Mouse (Mus musculus): ENCODE data around the gene Abcd1.
"Not testable (repeated sequence)": the region's sequence is repeated elsewhere in the genome, so short reads cannot be mapped to it uniquely, and the experiment has no call there.

The Abcd1 gene

DNA sequence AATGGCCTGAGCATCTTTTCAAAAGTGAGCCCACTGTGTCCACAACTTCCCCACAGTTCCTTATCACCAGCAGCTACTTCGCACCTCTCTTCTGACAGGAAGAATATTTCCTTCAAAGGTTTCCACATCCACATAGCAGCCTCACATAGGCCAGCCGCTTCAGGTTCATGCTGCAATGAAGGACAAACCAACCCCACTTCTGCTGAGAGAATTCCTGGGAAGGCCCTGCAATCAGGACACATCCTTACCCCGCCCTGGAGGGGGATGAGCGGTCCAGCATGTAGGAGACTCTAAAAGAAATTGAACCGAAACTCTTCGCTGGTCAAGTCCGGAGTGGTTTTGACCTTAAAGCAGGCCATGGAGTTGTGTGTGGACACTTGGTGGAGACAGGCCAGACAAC, 23.4 kb downstream of the Abcd1 start:
- DNase-seq (ENCODE audit: extremely low spot score, low read depth, low spot score) = not testable (repeated sequence)

DNA sequence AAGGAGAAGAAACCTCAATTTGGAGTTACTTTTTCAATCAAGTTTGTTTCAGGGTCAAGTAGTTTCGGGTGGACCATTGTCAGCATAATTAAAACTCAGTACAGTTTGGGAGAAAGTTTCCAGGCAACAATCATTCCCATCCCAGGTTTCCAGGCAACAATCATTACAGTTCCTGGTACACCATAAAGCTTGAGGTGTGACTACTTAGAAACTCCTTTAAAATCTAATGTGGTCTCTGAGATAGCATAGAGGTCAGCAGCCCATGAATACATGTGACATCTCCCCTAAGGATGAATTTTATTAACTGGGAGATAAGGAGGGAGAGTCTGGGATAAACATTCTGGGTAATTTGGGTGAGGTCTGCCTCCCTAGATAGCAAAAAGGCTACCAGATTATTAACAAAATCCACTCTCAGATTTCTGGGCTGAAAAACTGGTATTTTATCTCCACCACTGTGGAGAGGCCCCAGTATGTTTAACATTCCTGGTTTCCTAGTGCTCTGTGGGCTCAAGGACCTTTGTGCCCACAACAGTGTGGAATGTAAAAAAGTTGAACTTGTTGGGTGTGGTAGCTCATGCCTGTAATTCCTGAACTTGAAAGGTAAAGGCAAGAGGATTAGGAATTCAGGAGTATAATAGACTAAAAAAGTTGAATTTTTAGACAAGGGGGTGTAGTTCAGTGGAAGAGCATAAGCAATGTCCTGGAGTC, 28.5 kb downstream of the Abcd1 start:
- no peak for DNase-seq (ENCODE audit: extremely low spot score, low read depth, low spot score)

- no peak for DNase-seq (ENCODE audit: extremely low spot score, low read depth, low spot score)
These were observed 32.6 kb downstream of the Abcd1 start for GRCm38 (mm10) chrX:73748977-73749376.

- no peak for DNase-seq (ENCODE audit: extremely low spot score, low read depth, low spot score)
These were observed 40.1 kb downstream of the Abcd1 start, which contains the start of gene Plxnb3 for GRCm38 (mm10) chrX:73756334-73757140. Gene Plxnb3 (plus strand): TSS chrX:73757090.

GRCm38 (mm10) chrX:73758611-73759290, 42.4 kb downstream of the Abcd1 start:
- DNase-seq (ENCODE audit: extremely low spot score, low read depth, low spot score) = no peak

- DNase-seq (ENCODE audit: extremely low spot score, low read depth, low spot score) = no peak
These were observed 48.9 kb downstream of the Abcd1 start for GRCm38 (mm10) chrX:73765311-73765710.

DNA sequence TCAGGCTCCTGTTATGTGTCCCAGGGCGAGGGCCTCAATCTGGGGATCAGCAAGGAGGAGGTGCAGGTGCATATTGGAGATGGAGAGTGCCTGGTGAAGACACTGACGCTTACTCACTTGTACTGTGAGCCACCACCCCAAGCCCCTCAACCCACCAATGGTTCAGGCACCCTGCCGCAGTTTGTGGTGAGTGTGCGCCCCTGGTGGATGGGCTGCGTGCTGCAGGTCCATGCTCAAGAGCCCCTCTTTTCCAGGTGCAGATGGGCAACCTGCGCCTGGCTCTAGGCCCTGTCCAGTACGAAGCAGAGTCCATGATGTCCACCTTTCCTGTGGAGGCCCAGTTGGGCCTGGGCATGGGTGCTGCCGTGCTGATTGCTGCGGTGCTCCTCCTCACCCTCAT, 50.9 kb downstream of the Abcd1 start:
- DNase-seq (ENCODE audit: extremely low spot score, low read depth, low spot score) = no peak

DNA sequence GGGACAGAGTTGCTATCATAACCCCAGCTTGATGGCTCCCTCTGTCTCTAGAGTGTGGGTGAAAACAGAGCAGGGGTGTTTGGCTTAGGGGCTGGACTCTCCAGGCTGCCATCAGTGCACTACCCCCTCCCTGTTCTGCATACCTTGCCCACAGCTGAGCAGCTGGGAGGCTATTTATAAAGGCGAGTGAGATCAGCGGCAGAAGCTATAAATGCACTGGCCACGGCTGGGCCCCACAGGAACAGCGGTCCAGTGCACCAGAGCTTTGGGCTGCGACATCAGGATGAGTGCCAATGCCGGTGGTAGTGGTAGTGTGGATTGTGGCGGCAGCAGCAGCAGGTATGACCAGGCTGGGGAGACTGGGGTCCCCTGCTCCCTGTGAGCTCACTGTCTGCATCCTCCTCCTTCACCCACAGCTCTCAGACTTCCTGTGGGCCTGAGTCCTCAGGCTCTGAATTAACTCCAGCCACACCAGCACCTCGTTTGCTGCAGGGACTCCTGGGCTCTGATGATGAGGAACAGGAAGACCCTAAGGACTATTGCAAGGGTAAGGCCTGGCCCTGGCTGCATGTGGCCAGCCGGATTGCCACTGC, 57.9 kb downstream of the Abcd1 start, which contains the start of gene Srpk3:
Gene Srpk3 (plus strand): TSS at position 238 of the 593 bp plus-strand sequence.
- no peak for DNase-seq (ENCODE audit: extremely low spot score, low read depth, low spot score)

- DNase-seq (ENCODE audit: extremely low spot score, low read depth, low spot score) = no peak
These were observed 58.5 kb downstream of the Abcd1 start for GRCm38 (mm10) chrX:73774802-73775483.

DNA sequence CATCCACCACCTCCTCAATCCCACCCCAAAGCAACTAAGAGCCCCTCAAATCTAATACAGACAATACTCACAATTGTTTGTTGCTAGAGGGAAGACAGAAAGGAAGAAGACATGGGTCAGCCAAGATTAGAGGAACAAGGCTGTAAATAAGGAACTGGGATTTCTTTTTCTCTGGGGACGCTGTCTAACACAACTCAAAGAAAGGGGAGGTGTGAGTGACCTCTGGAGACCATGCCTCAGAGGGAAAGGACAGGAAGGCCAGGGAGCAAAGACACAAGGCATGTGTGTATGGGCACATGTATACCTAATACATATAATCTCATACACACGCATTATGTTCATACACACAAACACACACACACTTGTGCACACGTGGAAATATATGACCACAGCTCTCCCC, 65.8 kb downstream of the Abcd1 start:
- DNase-seq (ENCODE audit: extremely low spot score, low read depth, low spot score) = no peak

DNA sequence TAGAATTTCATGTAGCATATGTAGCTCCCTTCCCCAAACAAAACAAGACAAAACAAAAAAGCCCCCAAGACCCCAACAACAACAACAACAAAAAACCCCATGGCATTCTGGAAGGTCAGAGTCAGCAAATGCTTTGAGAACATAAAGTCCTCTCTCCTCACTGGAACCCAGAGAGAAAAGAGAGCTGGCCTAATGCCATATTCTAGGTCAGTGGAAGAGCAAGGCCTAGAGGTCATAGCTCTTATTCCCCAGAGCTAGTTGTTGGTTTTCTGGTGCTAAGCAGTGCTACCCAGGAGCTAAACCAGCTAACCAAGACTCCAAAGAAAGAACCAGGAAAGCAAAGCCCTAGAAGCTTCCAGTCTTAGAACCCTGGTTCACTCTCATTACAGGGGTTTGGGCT, 69.3 kb downstream of the Abcd1 start:
- no peak for DNase-seq (ENCODE audit: extremely low spot score, low read depth, low spot score)

DNA sequence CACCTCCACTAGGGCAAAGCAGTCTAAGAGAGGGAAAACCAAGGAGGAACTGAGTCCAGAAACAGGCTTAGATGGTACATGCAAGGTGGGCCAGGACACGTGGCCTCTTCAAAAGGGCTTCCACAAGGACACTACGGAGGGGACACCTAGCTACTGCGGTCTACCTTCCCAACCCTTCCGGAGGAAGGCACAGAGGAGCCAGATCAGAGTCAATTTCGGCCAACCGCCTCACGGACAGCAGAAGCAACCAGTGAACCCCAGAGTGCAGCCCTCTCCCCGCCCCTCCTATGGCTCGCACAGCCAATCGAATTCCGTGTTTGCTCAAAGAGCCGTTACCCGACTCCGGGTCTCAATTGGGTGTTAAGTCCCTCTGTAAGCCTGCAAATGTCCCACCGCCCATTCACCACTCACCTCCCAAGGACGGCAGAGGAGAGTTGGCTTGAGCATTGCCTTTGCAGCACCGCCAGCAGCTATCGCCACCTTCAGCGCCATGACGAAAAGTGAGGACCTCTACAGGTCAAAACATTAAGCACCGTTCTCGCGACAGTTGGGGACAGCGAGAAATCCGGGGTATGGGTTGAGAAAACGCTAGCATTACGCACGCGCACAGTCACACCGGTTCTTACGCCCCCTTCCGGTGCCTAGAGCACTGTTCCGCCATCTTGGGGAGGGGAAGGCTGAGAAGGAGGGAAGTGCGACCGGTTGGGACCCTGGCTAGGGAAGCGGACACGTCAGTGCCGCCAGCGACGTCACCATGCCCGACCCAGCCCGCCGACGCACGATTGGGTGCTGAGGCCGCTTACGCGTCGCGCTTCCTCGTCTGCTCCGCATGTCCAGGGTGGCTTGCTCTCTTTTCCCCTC, 70.2 kb downstream of the Abcd1 start, which contains the start of the genes Idh3g and Ssr4:
Gene Idh3g (minus strand): TSS at position 534 of the 861 bp plus-strand sequence.
Gene Ssr4 (plus strand): TSS at position 665 of the 861 bp plus-strand sequence.
- peak; percentile 91 for DNase-seq (ENCODE audit: extremely low spot score, low read depth, low spot score)

DNA sequence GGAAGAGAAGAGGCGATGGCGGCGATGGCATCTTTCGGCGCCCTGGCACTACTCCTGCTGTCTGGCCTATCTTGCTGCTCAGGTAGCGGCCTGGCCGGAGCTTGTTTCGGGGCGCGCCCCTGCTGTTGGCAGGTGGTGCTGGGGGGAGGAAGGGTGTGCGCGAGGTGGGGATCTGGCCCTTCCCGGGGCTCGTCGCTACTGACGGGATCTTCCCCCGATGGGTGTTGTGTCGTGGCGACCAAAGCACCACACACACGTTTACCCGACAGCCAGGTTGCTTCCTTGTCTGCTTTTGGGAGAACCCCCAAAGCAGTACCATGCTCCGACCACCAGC, 70.8 kb downstream of the Abcd1 start:
- DNase-seq (ENCODE audit: extremely low spot score, low read depth, low spot score) = no peak
